Mouse (Mus musculus) lung, postnatal 0 days (tissue): ENCODE results near the gene Cd86.

ENCODE experiments used
- CTCF ChIP-seq: IDR thresholded peaks from 2 replicates; pipeline ENCODE4 v1.5.1; 2016; ENCODE audit warnings: antibody characterized with exemption, mild to moderate bottlenecking
- EP300 ChIP-seq: IDR thresholded peaks from 2 replicates; pipeline ENCODE4 v1.6.1; 2016; ENCODE audit warnings: antibody characterized with exemption, mild to moderate bottlenecking, control low read depth

- no peak for TF ChIP-seq CTCF
- no peak for TF ChIP-seq EP300
Observed at GRCm38 (mm10) chr16:36674457-36675204, 8.8 kb upstream of the Cd86 start.
